Mouse (Mus musculus): ENCODE data around the gene Adam3. TPM values are rescaled to one million over a fixed set of nuclear protein-coding genes. Genes with fewer than 3 reads are reported as not detected.

The Adam3 gene
- total and polyA plus RNA-seq, 3 experiments = 0.62 to 3.9 (median 0.81) TPM

Other genes starting within 250 kb of the Adam3 start
- not detected in 2 replicates for gene Adam5, start 98.5 kb upstream of the Adam3 start, total RNA-seq (2012; rRNA removed)
- gene Adam5, start 98.5 kb upstream of the Adam3 start, total RNA-seq (2014; rRNA removed) = not detected in 2 replicates
- gene Adam5, start 98.5 kb upstream of the Adam3 start, polyA plus RNA-seq (2012; ENCODE audit: insufficient read length, low read depth) = not detected in 2 replicates

Measured in CH12.LX (cell line).